Mouse (Mus musculus) limb, embryonic 13.5 days (tissue): Measurements from ENCODE around the gene Gria2. TPM values are rescaled to one million over a fixed set of nuclear protein-coding genes. Genes with fewer than 3 reads are reported as not detected.

Experiments
- ATAC-seq: fragments of 200-750 bp; cut with Nextera tagmentation; 2 replicates; pipeline ENCODE4 v1.8.0; 2017; ENCODE audit warnings: low read depth, moderate number of reproducible peaks, moderate TSS enrichment; ENCODE audit not compliant: low FRiP score
- H3K27ac ChIP-seq: fragments of 300-500 bp; sonication (generic); 2 replicates; pipeline ENCODE4 v1.5.1; 2015; ENCODE audit warnings: inconsistent platforms, mild to moderate bottlenecking, moderate library complexity
- H3K27me3 ChIP-seq: fragments of 300-500 bp; sonication (generic); 2 replicates; pipeline ENCODE4 v1.6.1; 2015; ENCODE audit warnings: mild to moderate bottlenecking, inconsistent platforms
- H3K36me3 ChIP-seq: fragments of 300-500 bp; sonication (generic); 2 replicates; pipeline ENCODE4 v1.6.1; 2015; ENCODE audit warnings: inconsistent platforms, mild to moderate bottlenecking, moderate library complexity
- H3K4me1 ChIP-seq: fragments of 300-500 bp; sonication (generic); 2 replicates; pipeline ENCODE4 v1.6.1; 2015; ENCODE audit warnings: inconsistent platforms
- H3K4me2 ChIP-seq: fragments of 300-500 bp; sonication (generic); replicated peaks from 2 replicates; pipeline ENCODE4 v1.6.1; 2015; ENCODE audit warnings: inconsistent platforms, mild to moderate bottlenecking, moderate library complexity
- H3K4me3 ChIP-seq: fragments of 300-500 bp; sonication (generic); 2 replicates; pipeline ENCODE4 v1.5.1; 2015; ENCODE audit warnings: moderate library complexity, mild to moderate bottlenecking, inconsistent platforms
- H3K9ac ChIP-seq: fragments of 300-500 bp; sonication (generic); 2 replicates; pipeline ENCODE4 v1.6.1; 2015; ENCODE audit warnings: mild to moderate bottlenecking, inconsistent platforms
- H3K9me3 ChIP-seq: fragments of 300-500 bp; sonication (generic); 2 replicates; pipeline ENCODE4 v1.6.1; 2016; ENCODE audit warnings: inconsistent platforms
- WGBS: fragments of 180-500 bp; shearing (Covaris S2); methylation state at CpG from one replicate; pipeline ENCODE4 v1.1.7; 2015; 5-methylcytosine and 5-hydroxymethylcytosine counted together
- polyA plus RNA-seq: library from polyadenylated mRNA; unstranded; fragments of >200 nt; fragmentation: Nextera tagmentation; extraction: Ambion mirVana; gene quantifications from 2 replicates; pipeline ENCODE4 v1.2.1, GENCODE M21; 2015

Gria2 gene
- polyA plus RNA-seq: 3.3 and 3.6 TPM in 2 replicates

DNA sequence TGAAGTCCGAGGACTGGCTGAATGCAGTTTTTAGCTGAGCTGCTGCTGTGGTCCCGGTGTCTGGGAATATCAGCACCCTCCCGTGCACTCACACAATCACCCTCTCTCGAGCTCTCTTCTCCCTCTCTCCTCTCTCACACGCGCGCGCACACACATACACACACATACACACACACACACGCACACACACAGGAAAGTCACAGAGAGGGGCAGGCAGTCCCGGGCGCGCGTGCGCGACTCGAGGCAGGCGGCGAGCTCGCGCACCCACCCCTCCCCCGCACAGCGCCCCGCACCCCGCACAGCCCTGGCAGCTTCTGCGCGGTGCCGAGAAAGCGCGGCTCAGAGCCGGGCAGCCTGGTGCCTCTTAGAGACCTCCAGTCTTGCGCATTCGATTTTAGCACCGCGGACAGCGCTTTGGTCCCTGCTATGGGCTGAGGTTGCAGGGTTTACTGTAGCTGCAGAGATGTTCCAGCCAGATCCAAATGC, at the start of gene Gria2:
TSS of gene Gria2 (minus strand) at position 240 of the 486 bp plus-strand sequence.
- H3K4me3 ChIP-seq: peak within 1 kb of the TSS; percentile 50
- H3K4me1 ChIP-seq: peaks cover 17% of the 10 kb centered on the region
- no peak within 1 kb of the TSS for H3K27ac ChIP-seq
- H3K27me3 ChIP-seq: peaks cover 40% of the 10 kb centered on the region
- WGBS: under 1% methylated on average over 35 of the region's 35 CpGs
- H3K9me3 ChIP-seq: no peaks in the 10 kb centered on the region
- H3K36me3 ChIP-seq: no peaks in the 10 kb centered on the region
- H3K4me2 ChIP-seq: peak within 1 kb of the TSS; percentile 91
- H3K9ac ChIP-seq: 0 out of 2 replicates have a peak within 1 kb of the TSS, but pooled peaks have one; percentile 43
- ATAC-seq: peak; percentile 96

DNA sequence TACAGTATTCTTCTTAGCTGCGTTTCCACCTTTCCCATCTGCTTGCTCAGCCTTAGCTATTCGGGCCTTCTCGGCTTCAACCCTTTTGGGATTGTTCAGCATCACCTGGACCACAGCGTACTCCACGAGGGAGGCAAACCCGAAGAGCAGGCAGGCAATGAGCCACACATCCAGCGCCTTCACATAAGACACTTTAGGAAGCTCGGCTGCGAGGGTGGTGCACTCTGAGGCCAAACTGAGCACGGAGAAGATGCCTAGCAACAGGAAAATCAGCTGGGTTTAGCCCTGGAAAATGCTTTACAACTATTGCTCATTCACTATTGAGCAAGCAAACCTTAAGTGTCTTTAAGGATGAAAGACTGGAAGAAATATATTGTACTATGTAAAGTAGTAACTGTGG, 48.3 kb upstream of the Gria2 start:
- Histone ChIP-seq H3K27me3 (no peaks in the 10 kb centered on the region), H3K27ac (no peak overlapping the region), H3K36me3 (peaks cover 17% of the 10 kb centered on the region), H3K9ac (no peak overlapping the region), H3K9me3 (no peaks in the 10 kb centered on the region), H3K4me2 (no peak overlapping the region), H3K4me3 (no peak overlapping the region), H3K4me1 (no peaks in the 10 kb centered on the region)
- WGBS: 85% methylated on average over 10 of the region's 10 CpGs
- no peak for ATAC-seq

DNA sequence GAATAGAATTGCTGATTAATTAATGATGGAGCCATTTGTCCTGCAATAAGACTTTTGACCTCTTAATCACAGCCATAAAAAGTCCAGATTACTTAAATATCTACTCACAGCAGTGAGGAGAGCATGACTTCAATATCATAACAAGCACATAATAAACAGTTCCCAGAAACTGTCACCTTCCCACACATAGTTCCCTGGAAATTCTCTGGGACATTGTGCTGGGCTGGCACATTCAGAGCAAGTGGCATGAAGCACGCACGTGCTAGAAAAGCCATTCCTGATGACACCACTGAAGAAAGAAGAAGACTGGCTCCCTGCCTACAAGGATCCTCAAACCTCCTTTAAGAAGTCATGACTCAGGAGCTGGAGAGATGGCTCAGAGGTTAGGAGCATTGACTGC, 43.0 kb upstream of the Gria2 start:
- no peak overlapping the region for H3K27ac ChIP-seq
- no peaks in the 10 kb centered on the region for H3K9me3 ChIP-seq
- no peak overlapping the region for H3K4me2 ChIP-seq
- WGBS: 61% methylated on average over 2 of the region's 2 CpGs
- peaks cover 7% of the 10 kb centered on the region for H3K36me3 ChIP-seq
- no peaks in the 10 kb centered on the region for H3K27me3 ChIP-seq
- 0 out of 2 replicates have a peak, but pooled peaks cover 2% of the 10 kb centered on the region for H3K4me1 ChIP-seq
- no peak overlapping the region for H3K4me3 ChIP-seq
- H3K9ac ChIP-seq: no peak overlapping the region
- no peak for ATAC-seq

DNA sequence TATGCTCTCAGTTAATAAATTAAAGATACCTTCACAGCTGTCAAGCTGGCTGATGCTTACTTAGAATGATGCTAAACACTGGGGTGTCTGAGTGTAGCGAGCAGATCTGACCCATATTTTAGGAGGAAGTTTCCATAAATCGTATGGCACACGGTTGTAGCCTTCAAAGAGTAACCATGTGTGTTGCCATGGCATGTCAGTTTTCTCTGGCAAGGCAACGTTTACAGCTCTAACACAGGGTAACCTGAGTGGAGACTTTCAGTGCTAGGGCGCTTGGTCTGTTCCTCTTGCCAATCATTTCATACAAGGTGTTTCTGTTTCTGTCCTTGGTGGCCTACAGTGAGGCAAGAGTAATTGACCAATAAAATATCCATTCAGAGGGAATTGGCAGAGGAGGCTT, 37.2 kb upstream of the Gria2 start:
- no peaks in the 10 kb centered on the region for H3K36me3 ChIP-seq
- no peak overlapping the region for H3K27ac ChIP-seq
- peaks cover 22% of the 10 kb centered on the region for H3K4me1 ChIP-seq
- no peak overlapping the region; the same call in 1 of the 2 replicates for H3K4me2 ChIP-seq
- ATAC-seq: peak; percentile 83
- no peaks in the 10 kb centered on the region for H3K9me3 ChIP-seq
- WGBS: 27% methylated on average over 5 of the region's 5 CpGs
- H3K27me3 ChIP-seq: no peaks in the 10 kb centered on the region
- H3K4me3 ChIP-seq: no peak overlapping the region
- H3K9ac ChIP-seq: no peak overlapping the region

DNA sequence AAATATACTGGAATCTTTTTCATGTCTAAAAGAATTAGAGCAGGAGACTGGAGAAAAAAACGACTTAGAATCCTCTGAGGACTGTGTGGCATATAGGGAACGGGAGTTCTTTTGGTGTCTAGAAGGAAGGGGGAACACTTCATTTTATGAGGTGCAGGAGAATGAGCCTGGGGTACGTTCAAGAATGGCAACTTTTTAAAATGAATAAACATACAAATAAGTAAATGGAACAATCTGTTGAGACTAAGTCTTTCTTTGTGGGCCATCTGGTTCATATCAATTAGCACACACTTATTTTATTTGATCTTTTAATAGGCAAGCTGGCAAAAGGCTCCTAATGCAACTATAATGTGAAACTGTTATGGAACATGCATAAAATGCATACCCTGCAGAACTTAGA, 34.9 kb upstream of the Gria2 start:
- no peak overlapping the region for H3K27ac ChIP-seq
- peaks cover 22% of the 10 kb centered on the region for H3K4me1 ChIP-seq
- no peaks in the 10 kb centered on the region for H3K9me3 ChIP-seq
- WGBS: 15% methylated on average over 3 of the region's 3 CpGs
- no peaks in the 10 kb centered on the region for H3K36me3 ChIP-seq
- no peaks in the 10 kb centered on the region for H3K27me3 ChIP-seq
- no peak overlapping the region for H3K4me3 ChIP-seq
- ATAC-seq: peak; percentile 58; the same call in 1 of the 2 replicates
- H3K4me2 ChIP-seq: no peak overlapping the region
- H3K9ac ChIP-seq: no peak overlapping the region

DNA sequence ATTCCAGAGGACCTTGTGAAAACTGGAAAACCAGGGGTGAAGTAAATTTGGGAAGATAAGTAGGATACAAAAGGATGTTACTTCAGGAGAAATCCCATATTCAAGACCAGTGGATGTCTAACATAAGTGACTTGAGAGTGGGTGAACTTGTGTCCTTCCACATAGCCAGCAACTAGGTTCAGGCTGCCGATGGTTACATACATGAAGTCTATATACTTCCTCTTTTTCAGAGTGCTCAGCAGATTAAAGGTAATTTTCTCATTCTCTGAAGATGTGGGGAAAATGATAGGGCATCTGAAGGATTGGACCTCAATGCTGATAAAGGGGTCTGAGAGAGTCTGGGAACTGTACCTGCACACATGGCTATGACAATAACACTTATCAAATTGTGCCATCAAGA, 21.3 kb upstream of the Gria2 start:
- Histone ChIP-seq H3K36me3 (no peaks in the 10 kb centered on the region), H3K4me3 (no peak overlapping the region), H3K27me3 (no peaks in the 10 kb centered on the region), H3K4me2 (no peak overlapping the region), H3K4me1 (no peaks in the 10 kb centered on the region), H3K27ac (no peak overlapping the region), H3K9ac (no peak overlapping the region), H3K9me3 (no peaks in the 10 kb centered on the region)
- WGBS: 100% methylated on average over 1 of the region's 1 CpGs
- no peak for ATAC-seq

DNA sequence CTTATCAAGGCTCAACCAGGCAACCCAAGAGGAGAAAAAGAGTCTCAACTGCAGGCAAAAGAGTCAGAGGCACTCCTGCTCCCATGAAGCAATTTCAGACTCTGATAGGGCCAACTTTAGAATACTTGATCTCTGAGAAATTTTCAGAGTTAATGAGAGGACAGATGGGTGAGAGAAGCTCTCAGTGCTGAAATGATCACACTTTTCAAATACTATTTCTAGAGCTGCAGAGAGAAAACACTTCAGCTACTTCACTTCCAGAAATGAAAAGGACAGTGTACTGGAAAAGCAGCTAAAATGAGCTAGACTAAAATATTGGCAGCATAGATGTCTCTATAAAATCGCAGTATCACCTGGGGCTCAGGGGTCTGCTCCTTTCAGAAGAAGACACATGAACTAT, 16.0 kb upstream of the Gria2 start:
- Histone ChIP-seq H3K4me3 (no peak overlapping the region), H3K4me2 (no peak overlapping the region), H3K9ac (no peak overlapping the region), H3K36me3 (no peaks in the 10 kb centered on the region), H3K9me3 (no peaks in the 10 kb centered on the region), H3K27ac (no peak overlapping the region), H3K4me1 (no peaks in the 10 kb centered on the region), H3K27me3 (no peaks in the 10 kb centered on the region)
- no peak for ATAC-seq
- 93% methylated on average over 1 of the region's 1 CpGs for WGBS

DNA sequence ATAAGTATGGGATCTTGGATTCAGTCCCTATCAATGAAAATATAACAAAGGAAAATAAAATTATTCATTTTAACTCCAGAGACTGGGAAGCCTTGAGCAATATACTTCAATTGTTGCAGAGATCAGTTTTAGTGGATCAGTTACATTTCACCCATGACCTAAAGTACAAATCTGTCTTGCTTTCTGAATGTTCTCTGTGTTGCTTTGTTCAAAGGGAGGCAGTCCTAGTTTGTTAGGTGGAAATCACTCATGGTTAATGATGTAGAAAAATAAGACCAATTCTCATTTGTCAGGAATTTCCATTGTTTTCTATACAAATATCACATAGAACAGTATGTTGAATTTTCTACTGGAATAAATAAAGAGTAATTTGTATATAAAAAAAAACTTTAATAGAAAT, 11.1 kb upstream of the Gria2 start:
- H3K27ac ChIP-seq: no peak overlapping the region
- no peaks in the 10 kb centered on the region for H3K4me1 ChIP-seq
- H3K27me3 ChIP-seq: no peaks in the 10 kb centered on the region
- no peak overlapping the region for H3K4me3 ChIP-seq
- H3K9me3 ChIP-seq: no peaks in the 10 kb centered on the region
- no peak for ATAC-seq
- H3K36me3 ChIP-seq: no peaks in the 10 kb centered on the region
- no peak overlapping the region for H3K4me2 ChIP-seq
- no peak overlapping the region for H3K9ac ChIP-seq

DNA sequence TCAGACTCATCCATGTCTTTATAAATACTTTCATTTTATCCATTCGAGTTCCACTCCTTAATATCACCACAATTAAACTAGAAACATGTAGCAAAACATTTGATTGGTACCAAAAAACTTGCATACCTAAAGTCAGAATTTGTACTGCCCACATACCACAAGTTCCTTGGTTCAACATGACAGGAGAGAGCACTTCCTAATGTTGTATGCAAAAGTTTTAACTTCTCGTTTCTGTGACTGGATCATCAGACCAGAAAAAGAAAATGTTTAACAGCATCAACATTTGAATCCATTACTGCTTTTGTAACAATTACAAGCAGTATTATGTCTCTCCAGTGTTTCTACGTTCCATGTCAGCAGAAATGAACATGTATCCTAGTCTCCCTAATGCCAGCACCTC, 9.6 kb upstream of the Gria2 start:
- H3K4me3 ChIP-seq: no peak overlapping the region
- H3K27ac ChIP-seq: no peak overlapping the region
- no peaks in the 10 kb centered on the region for H3K36me3 ChIP-seq
- no peak overlapping the region for H3K4me2 ChIP-seq
- no peaks in the 10 kb centered on the region for H3K9me3 ChIP-seq
- H3K9ac ChIP-seq: no peak overlapping the region
- no peaks in the 10 kb centered on the region for H3K4me1 ChIP-seq
- 82% methylated on average over 3 of the region's 3 CpGs for WGBS
- no peak for ATAC-seq
- H3K27me3 ChIP-seq: no peaks in the 10 kb centered on the region

DNA sequence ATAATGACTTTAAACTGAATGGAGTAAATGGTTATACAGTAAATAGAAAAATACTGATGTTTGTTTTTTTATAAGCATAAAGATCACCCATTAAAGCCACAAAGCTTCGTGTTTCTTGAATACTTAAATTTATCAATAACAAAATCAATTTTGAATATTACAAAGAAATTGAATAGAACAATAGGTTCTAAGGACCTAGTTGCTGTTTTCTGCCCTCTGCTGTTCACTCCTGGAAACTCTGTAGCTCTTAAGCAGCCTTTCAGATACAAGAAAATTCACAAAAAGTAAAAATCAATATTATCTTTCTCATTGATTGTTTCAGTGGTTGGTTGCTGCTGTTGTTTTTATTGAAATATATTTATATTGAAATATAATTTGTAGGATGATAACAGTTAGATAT, 2.7 kb upstream of the Gria2 start:
- Histone ChIP-seq H3K4me1 (peaks cover 14% of the 10 kb centered on the region), H3K36me3 (no peaks in the 10 kb centered on the region), H3K4me3 (no peak overlapping the region), H3K4me2 (no peak overlapping the region), H3K9me3 (no peaks in the 10 kb centered on the region), H3K9ac (no peak overlapping the region), H3K27ac (no peak overlapping the region), H3K27me3 (peaks cover 24% of the 10 kb centered on the region)
- 13% methylated on average over 1 of the region's 1 CpGs for WGBS
- ATAC-seq: no peak

DNA sequence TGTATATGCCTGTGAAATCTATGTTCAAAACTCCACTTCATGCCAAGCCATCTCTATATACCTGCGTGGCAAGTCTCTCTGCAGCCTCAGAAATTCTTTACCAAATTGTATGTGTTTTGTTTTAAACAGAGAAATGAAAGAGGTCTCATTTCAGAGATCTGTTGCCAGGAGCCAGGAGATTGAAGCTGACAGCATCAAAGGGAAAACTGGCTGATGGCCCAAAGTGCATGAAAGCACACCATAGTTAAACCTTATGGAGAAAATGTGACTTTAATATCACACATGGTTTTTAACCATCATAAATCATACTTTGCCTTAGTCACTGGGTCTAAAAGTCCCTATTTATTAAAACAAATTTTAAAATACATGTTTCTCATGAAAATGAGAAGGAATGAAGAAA, 1.2 kb upstream of the Gria2 start:
- Histone ChIP-seq H3K4me2 (no peak overlapping the region), H3K9me3 (no peaks in the 10 kb centered on the region), H3K4me1 (peaks cover 17% of the 10 kb centered on the region), H3K36me3 (no peaks in the 10 kb centered on the region), H3K9ac (no peak overlapping the region), H3K27ac (no peak overlapping the region), H3K27me3 (peaks cover 37% of the 10 kb centered on the region), H3K4me3 (no peak overlapping the region)
- no peak for ATAC-seq
- WGBS: 50% methylated on average over 1 of the region's 1 CpGs

DNA sequence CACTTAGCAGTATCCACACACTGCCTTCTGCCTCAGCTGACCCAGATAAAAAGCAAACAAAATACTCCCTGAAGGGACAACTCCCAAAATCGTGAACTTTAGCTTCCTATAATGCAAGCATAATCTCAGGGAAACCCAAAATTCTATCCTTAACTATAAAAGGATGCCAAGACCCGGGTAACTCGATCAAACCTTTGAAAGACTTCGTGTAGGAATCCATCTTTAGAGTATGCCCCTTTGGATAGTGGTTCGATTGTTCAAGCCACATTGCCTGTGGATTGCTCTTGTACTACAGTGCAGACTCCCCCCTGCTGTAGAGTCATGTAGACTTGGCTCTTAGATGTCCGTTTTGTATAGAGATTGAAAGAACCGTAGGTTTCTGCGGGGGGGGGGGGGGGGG, 576 bp upstream of the Gria2 start:
- WGBS: 57% methylated on average over 8 of the region's 8 CpGs
- no peak overlapping the region for H3K27ac ChIP-seq
- H3K4me3 ChIP-seq: peak overlapping the region; percentile 50; the same call in 1 of the 2 replicates

DNA sequence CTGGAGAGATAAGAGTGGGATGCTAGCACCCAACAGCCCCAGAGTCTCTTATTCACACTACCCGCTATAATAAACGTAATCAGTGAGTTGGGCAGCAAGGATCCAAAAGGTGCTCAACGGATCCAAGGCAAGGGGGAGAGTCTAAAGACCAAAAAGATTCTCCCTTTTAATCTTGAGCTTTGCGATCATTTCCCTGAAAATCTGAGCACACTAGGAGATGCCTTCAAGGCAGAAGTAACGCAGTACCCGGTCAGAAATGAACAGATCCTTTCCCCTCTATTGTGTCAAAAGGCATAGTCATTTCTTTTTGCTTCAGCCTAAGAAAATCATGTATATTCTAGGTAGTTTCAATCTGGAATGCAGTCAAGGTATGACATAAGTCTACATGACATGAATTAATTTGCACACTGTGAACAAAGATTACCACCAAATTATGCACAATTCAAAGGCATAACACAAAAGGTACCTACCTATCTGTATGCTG, 766 bp downstream of the Gria2 start:
- WGBS: 27% methylated on average over 6 of the region's 6 CpGs
- Histone ChIP-seq H3K27ac (no peak overlapping the region), H3K36me3 (no peaks in the 10 kb centered on the region), H3K4me2 (peak overlapping the region; percentile 91), H3K4me1 (peaks cover 17% of the 10 kb centered on the region), H3K9me3 (no peaks in the 10 kb centered on the region), H3K4me3 (peak overlapping the region; percentile 50), H3K9ac (no peak overlapping the region), H3K27me3 (peaks cover 40% of the 10 kb centered on the region)
- no peak for ATAC-seq

More for the DNA sequence above, 576 bp upstream of the Gria2 start:
- H3K4me2 ChIP-seq: peak overlapping the region; percentile 91
- peaks cover 17% of the 10 kb centered on the region for H3K4me1 ChIP-seq
- ATAC-seq: no peak
- peaks cover 40% of the 10 kb centered on the region for H3K27me3 ChIP-seq
- H3K9me3 ChIP-seq: no peaks in the 10 kb centered on the region
- no peaks in the 10 kb centered on the region for H3K36me3 ChIP-seq
- H3K9ac ChIP-seq: no peak overlapping the region
